Mouse (Mus musculus): ENCODE measurements at regions not wholly inside any gene's neighbourhood (a gene's known extent, or its start where the extent isn't known, plus 50 kb on each side); places are given as distances from the start of the nearest gene placed in this dataset.

GRCm38 (mm10) chr3:104712711-104713110, 68.1 kb upstream of the Ppm1j start:
- TF ChIP-seq EP300 (IDR thresholded peaks at IDR 0.05) = no peak
- no peak for TF ChIP-seq CTCF (IDR thresholded peaks at IDR 0.05)
- Histone ChIP-seq H3K9me3 (ENCODE audit: low read length) (no peaks in the 10 kb centered on the region), H3K27ac (ENCODE audit: low read length) (no peak overlapping the region), H3K36me3 (ENCODE audit: insufficient read depth, low read length) (no peaks in the 10 kb centered on the region), H3K4me2 (replicated peaks; ENCODE audit: low read depth, low read length) (no peak overlapping the region), H3K9ac (replicated peaks; ENCODE audit: low read depth) (no peak overlapping the region), H3K4me3 (ENCODE audit: low read depth, low read length) (no peak overlapping the region), H3K4me1 (ENCODE audit: insufficient read depth, low read depth, low read length) (0 out of 2 replicates have a peak, but pooled peaks cover 4% of the 10 kb centered on the region), H3K27me3 (replicated peaks; ENCODE audit: insufficient read depth, low read length) (no peaks in the 10 kb centered on the region)
- 48% methylated on average over 3 of the region's 3 CpGs for WGBS
- ATAC-seq = no peak
- DNase-seq (ENCODE audit: low spot score) = no peak

GRCm38 (mm10) chr3:104713836-104714631, 66.8 kb upstream of the Ppm1j start:
- H3K4me1 ChIP-seq (ENCODE audit: insufficient read depth, low read depth, low read length) = 0 out of 2 replicates have a peak, but pooled peaks cover 4% of the 10 kb centered on the region
- 23% methylated on average over 8 of the region's 8 CpGs for WGBS
- no peaks in the 10 kb centered on the region for H3K36me3 ChIP-seq (ENCODE audit: insufficient read depth, low read length)
- no peak overlapping the region for H3K4me3 ChIP-seq (ENCODE audit: low read depth, low read length)
- H3K4me2 ChIP-seq (replicated peaks; ENCODE audit: low read depth, low read length) = peak overlapping the region; percentile 46
- H3K9me3 ChIP-seq (ENCODE audit: low read length) = no peaks in the 10 kb centered on the region
- peak; percentile 81 for DNase-seq (ENCODE audit: low spot score)
- H3K27me3 ChIP-seq (replicated peaks; ENCODE audit: insufficient read depth, low read length) = no peaks in the 10 kb centered on the region
- ATAC-seq = peak; percentile 75
- no peak overlapping the region for H3K9ac ChIP-seq (replicated peaks; ENCODE audit: low read depth)
- no peak overlapping the region for H3K27ac ChIP-seq (ENCODE audit: low read length)
- TF ChIP-seq EP300 (IDR thresholded peaks at IDR 0.05) (no peak), CTCF (IDR thresholded peaks at IDR 0.05) (peak; percentile 98)

DNA sequence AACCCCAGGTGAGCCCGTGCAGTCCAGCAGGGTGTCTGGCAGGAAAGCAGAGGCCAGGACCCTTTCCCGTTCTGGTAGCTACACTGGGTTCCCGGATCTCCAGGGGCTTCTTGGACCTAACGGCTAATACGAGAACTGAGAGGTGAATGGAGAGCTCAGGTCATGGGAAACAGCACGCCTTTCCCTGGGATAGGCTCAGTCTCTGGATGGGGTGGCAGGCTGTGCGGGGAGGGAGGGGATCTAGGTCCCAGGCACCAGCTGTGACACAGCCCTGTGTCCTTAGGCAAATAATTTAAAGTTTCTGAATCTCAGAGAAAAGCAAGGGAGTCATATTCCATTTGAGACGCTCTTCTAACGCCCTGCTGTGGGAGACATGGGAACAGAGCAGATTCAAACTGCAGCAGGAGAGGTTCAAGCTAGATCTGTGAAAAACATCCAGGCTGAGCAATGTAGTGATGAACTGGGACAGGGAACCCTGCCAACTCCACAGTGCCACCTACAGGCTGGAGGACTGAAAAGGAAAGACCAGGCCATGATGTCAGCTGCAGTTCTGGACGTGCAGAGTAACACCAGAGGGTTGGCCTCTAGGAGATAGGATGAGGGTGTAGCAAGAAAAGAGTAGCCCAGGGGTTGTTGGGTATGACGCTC, 66.1 kb upstream of the Ppm1j start:
- H3K27me3 ChIP-seq (replicated peaks; ENCODE audit: insufficient read depth, low read length) = no peaks in the 10 kb centered on the region
- DNase-seq (ENCODE audit: low spot score) (peak; percentile 58), ATAC-seq (peak; percentile 71)
- no peaks in the 10 kb centered on the region for H3K36me3 ChIP-seq (ENCODE audit: insufficient read depth, low read length)
- no peak overlapping the region for H3K9ac ChIP-seq (replicated peaks; ENCODE audit: low read depth)
- WGBS = 49% methylated on average over 11 of the region's 11 CpGs
- H3K4me3 ChIP-seq (ENCODE audit: low read depth, low read length) = no peak overlapping the region
- H3K4me1 ChIP-seq (ENCODE audit: insufficient read depth, low read depth, low read length) = 0 out of 2 replicates have a peak, but pooled peaks cover 4% of the 10 kb centered on the region
- no peak for TF ChIP-seq EP300 (IDR thresholded peaks at IDR 0.05)
- TF ChIP-seq CTCF (IDR thresholded peaks at IDR 0.05) = peak; percentile 80
- H3K27ac ChIP-seq (ENCODE audit: low read length) = no peak overlapping the region
- no peaks in the 10 kb centered on the region for H3K9me3 ChIP-seq (ENCODE audit: low read length)
- H3K4me2 ChIP-seq (replicated peaks; ENCODE audit: low read depth, low read length) = peak overlapping the region; percentile 46
